Mouse (Mus musculus) myocyte (in vitro differentiated cells): Measurements from ENCODE around the gene Sprr2a3.
"Not testable (repeated sequence)": the region's sequence is repeated elsewhere in the genome, so short reads cannot be mapped to it uniquely, and the experiment has no call there.

Source experiments
- CEBPB ChIP-seq: IDR thresholded peaks from 2 replicates; pipeline ENCODE4 v1.6.1; 2011; ENCODE audit warnings: mild to moderate bottlenecking, moderate library complexity; ENCODE audit not compliant: poor library complexity, insufficient read depth, severe bottlenecking
- E2F4 ChIP-seq: IDR thresholded peaks from one replicate; pipeline ENCODE4 v1.6.1; 2011; ENCODE audit warnings: mild to moderate bottlenecking, control low read depth, moderate library complexity; ENCODE audit not compliant: insufficient read depth
- MAX ChIP-seq: IDR thresholded peaks from one replicate; pipeline ENCODE4 v1.6.1; 2011; ENCODE audit warnings: low read depth, mild to moderate bottlenecking, control low read depth
- MYOD1 ChIP-seq, 3 experiments: IDR thresholded peaks; one replicate each; pipeline ENCODE4 v1.6.1; 2011; ENCODE audit warnings: control low read depth in 2 of 3, low read depth in 2 of 3, mild to moderate bottlenecking in 2 of 3, moderate library complexity in 1 of 3; ENCODE audit not compliant: insufficient read length in 2 of 3, control insufficient read depth in 1 of 3
- MYOG ChIP-seq, 3 experiments: IDR thresholded peaks; one replicate each; pipeline ENCODE4 v1.6.1; 2011; ENCODE audit warnings: control low read depth in 2 of 3, low read depth in 2 of 3, mild to moderate bottlenecking in 2 of 3; ENCODE audit not compliant: insufficient read length in 2 of 3, control insufficient read depth in 1 of 3, insufficient read depth in 1 of 3
- POLR2A ChIP-seq: IDR thresholded peaks from one replicate; pipeline ENCODE4 v1.6.1; 2011; ENCODE audit warnings: low read depth, mild to moderate bottlenecking, control low read depth, moderate library complexity; ENCODE audit not compliant: insufficient read length
- POLR2AphosphoS2 ChIP-seq: IDR thresholded peaks from one replicate; pipeline ENCODE4 v1.6.1; 2011; ENCODE audit warnings: low read depth, control low read depth; ENCODE audit not compliant: insufficient read length
- SRF ChIP-seq: IDR thresholded peaks from one replicate; pipeline ENCODE4 v1.6.1; 2011; ENCODE audit warnings: low read depth; ENCODE audit not compliant: control insufficient read depth, insufficient read length
- TCF3 ChIP-seq: IDR thresholded peaks from one replicate; pipeline ENCODE4 v1.6.1; 2011; ENCODE audit warnings: low read depth, control low read depth; ENCODE audit not compliant: insufficient read length
- USF1 ChIP-seq: IDR thresholded peaks from one replicate; pipeline ENCODE4 v1.6.1; 2011; ENCODE audit warnings: low read depth, mild to moderate bottlenecking, control low read depth, moderate library complexity

GRCm38 (mm10) chr3:92248494-92248893 lies 36.7 kb upstream of the Sprr2a3 start:
- not testable (repeated sequence) for TF ChIP-seq POLR2A; POLR2AphosphoS2; MAX; MYOG (IDR thresholded peaks at IDR 0.05; ENCODE audit: control insufficient read depth in 1 of 3, insufficient read depth in 1 of 3, insufficient read length in 2 of 3, low read depth in 2 of 3); TCF3; CEBPB; USF1; MYOD1 (IDR thresholded peaks at IDR 0.05; ENCODE audit: control insufficient read depth in 1 of 3, insufficient read length in 2 of 3, low read depth in 2 of 3); E2F4; SRF
